Mouse (Mus musculus) neural tube, embryonic 10.5 days (tissue): ENCODE measurements around the gene Uba2.
"Not testable (repeated sequence)": the region's sequence is repeated elsewhere in the genome, so short reads cannot be mapped to it uniquely, and the experiment has no call there.

ENCODE experiments used
- DNase-seq: peaks from one replicate; pipeline ENCODE4 v3.0.0-alpha.2; 2017; ENCODE audit warnings: low spot score; ENCODE audit errors: extremely low spot score

Gene Uba2

GRCm38 (mm10) chr7:34169454-34169853, at the start of gene Uba2:
Gene Uba2 (minus strand): TSS chr7:34169599.
- no peak for DNase-seq

- DNase-seq = no peak
Observed at GRCm38 (mm10) chr7:34218496-34218895, 49.1 kb upstream of the Uba2 start.

GRCm38 (mm10) chr7:34216474-34216873, 47.1 kb upstream of the Uba2 start:
- no peak for DNase-seq

- DNase-seq = no peak
Observed at GRCm38 (mm10) chr7:34215481-34215880, 46.1 kb upstream of the Uba2 start.

GRCm38 (mm10) chr7:34214644-34215043, 45.2 kb upstream of the Uba2 start:
- no peak for DNase-seq

GRCm38 (mm10) chr7:34213281-34213680, 43.9 kb upstream of the Uba2 start:
- DNase-seq = no peak

- DNase-seq = no peak
Observed at GRCm38 (mm10) chr7:34208027-34208745, 38.8 kb upstream of the Uba2 start.

- no peak for DNase-seq
Observed at GRCm38 (mm10) chr7:34206331-34206730, 36.9 kb upstream of the Uba2 start.

- DNase-seq = not testable (repeated sequence)
Observed at GRCm38 (mm10) chr7:34202147-34202546, 32.7 kb upstream of the Uba2 start.

- no peak for DNase-seq
Observed at GRCm38 (mm10) chr7:34200829-34201228, 31.4 kb upstream of the Uba2 start.

GRCm38 (mm10) chr7:34198346-34198745, 28.9 kb upstream of the Uba2 start:
- DNase-seq = no peak

- DNase-seq = peak; percentile 98
Observed at GRCm38 (mm10) chr7:34196132-34197128, 27.0 kb upstream of the Uba2 start, which contains the start of gene Pdcd2l. Gene Pdcd2l (minus strand): TSS chr7:34196661.

GRCm38 (mm10) chr7:34195632-34196031, 26.2 kb upstream of the Uba2 start:
- no peak for DNase-seq

- DNase-seq = no peak
Observed at GRCm38 (mm10) chr7:34192825-34193224, 23.4 kb upstream of the Uba2 start.

GRCm38 (mm10) chr7:34189376-34189989, 20.1 kb upstream of the Uba2 start:
- no peak for DNase-seq

- DNase-seq = no peak
Observed at GRCm38 (mm10) chr7:34183794-34184193, 14.4 kb upstream of the Uba2 start.

- DNase-seq = no peak
Observed at GRCm38 (mm10) chr7:34183356-34183755, 14.0 kb upstream of the Uba2 start.

GRCm38 (mm10) chr7:34176241-34176640, 6.8 kb upstream of the Uba2 start:
- DNase-seq = not testable (repeated sequence)

- no peak for DNase-seq
Observed at GRCm38 (mm10) chr7:34172251-34172650, 2.9 kb upstream of the Uba2 start.

- peak; percentile 94 for DNase-seq
Observed at GRCm38 (mm10) chr7:34168470-34169251, 738 bp downstream of the Uba2 start.
